Mouse (Mus musculus) layer of hippocampus, postnatal 10 days (tissue): ENCODE measurements at regions not wholly inside any gene's neighbourhood (a gene's known extent, or its start where the extent isn't known, plus 50 kb on each side); places are given as distances from the start of the nearest gene placed in this dataset.

Experiments
- DNase-seq, 2 experiments: peaks; one replicate each; pipeline ENCODE4 v3.0.0; 2021; ENCODE audit warnings: low spot score in 2 of 2

DNA sequence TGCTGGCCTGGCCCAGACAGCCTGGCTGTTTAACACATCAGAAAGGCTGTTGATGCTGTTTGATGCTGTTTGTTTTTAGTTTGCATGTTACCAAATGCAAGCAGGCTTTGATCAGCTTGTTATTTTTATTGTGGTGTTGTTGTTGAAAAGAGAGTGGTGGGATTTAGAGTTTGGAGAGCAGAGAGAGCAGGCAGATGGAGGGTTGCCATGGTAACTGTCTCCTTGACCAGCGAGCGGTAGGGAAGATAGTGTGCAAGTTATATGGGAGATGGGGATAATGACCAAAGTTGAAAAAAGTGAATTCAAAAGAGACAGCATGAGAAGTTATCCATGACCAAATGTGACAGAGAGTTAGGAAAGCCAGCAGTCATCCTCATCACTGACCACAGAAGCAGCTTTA, 83.3 kb downstream of the Cmc2 start:
- no peak for DNase-seq

- DNase-seq = no peak
Measured at GRCm38 (mm10) chr8:116832181-116832580, 89.1 kb downstream of the Cmc2 start.

- no peak for DNase-seq
Measured at GRCm38 (mm10) chr8:116829631-116830030, 91.6 kb downstream of the Cmc2 start.

- no peak for DNase-seq
Measured at GRCm38 (mm10) chr8:116828220-116828619, 93.0 kb downstream of the Cmc2 start.

- DNase-seq = no peak
Measured at GRCm38 (mm10) chr8:116827141-116827540, 94.1 kb downstream of the Cmc2 start.

- peak; percentile 14 to 28 for DNase-seq
Measured at GRCm38 (mm10) chr8:116814118-116814851, 81.5 kb upstream of the Cdyl2 start.

- DNase-seq = no peak
Measured at GRCm38 (mm10) chr8:116801313-116801712, 68.5 kb upstream of the Cdyl2 start.

DNA sequence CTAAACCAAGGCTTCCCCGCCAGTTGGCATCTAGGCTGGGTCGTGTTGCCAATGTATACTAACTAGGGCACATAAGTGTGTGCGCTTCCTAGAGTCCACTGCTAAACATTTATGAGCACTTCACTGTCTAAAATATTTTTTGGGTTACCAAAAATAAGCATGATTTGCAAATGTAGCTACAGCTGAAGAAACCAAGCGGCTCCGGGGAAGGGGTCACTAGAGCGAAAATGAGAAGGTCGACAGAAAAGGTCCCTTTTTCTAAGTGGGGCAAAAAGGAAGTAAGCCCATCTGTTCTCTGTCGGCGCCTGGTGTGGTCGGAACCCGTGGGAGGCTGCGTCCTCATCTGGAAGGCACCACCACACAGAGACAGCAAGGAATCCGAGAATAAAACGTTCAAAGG, 67.8 kb upstream of the Cdyl2 start:
- no peak for DNase-seq

DNA sequence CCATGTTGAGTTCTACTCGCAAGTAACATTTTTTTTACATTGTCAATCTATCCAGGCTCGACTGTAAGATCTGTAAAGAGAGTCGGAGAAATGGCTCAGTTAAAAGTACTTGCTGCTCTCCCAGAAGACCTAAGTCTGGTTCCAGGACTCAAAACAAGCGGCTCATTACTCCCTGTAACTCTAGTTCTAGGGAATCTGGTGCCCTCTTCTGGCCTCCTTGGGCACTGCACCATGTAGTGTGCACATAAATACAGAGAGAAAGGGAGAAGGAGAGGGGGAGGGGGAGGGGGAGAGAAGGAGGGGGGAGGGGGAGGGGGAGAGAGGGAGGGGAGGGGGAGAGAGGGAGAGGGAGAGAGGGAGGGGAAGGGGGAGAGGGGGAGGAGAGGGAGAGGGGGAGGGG, 66.2 kb upstream of the Cdyl2 start:
- no peak for DNase-seq

DNA sequence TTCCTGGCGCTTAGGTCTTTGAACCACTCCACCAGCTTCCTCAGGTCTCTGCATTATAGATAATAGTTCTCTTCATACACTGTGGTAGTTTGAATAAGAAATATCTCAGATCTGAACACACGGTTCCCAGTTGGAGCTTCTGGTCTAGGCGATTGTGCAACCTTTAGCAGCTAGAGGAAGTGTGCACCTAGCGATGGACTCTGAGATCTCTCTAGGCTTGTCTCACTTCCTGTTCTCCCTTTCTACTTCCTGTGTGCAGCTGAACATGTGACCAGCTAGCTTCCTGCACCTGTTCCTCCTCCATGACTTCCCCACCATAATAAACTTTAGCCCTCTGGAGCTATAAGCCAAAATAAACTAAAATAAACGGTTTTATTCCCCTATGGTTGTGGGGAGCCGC, 62.9 kb upstream of the Cdyl2 start:
- DNase-seq = no peak

DNA sequence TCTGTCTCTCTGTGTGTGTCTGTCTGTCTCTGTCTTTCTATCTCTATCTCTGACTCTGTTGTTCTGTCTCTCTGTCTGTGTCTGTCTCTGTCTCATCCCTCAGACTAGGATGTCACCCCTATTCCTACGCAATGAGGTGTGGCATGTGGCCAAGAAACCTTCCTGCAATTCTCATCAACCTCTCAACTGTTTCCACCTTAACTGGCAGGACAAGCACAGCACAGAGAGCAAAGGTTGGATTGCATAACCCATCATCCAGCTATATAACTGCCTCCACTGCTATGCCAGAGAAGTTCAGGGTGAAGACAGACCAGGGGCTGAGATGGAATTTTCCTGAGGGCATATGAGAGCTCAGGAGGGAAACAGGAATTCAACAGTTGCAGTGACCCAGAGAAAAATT, 60.3 kb upstream of the Cdyl2 start:
- no peak for DNase-seq

GRCm38 (mm10) chr8:116790294-116790693, 57.5 kb upstream of the Cdyl2 start:
- DNase-seq = no peak
